Mouse (Mus musculus): ENCODE measurements around the gene Otp. TPM values are rescaled to one million over a fixed set of nuclear protein-coding genes. Genes with fewer than 3 reads are reported as not detected.

The Otp gene
- polyA plus RNA-seq, 1 experiment from 2014 or later = 7.0 TPM

GRCm38 (mm10) chr13:94885291-94886235 is 10.2 kb downstream of the Otp start:
- 0 out of 2 replicates have a peak overlapping the region, but pooled peaks have one; percentile 10 for H3K9ac ChIP-seq (replicated peaks)
- H3K27ac ChIP-seq (replicated peaks) = no peak overlapping the region
- peak overlapping the region; percentile 48 for H3K4me2 ChIP-seq
- peaks cover 86% of the 10 kb centered on the region for H3K27me3 ChIP-seq (replicated peaks)
- peak overlapping the region; percentile 24 for H3K4me3 ChIP-seq (replicated peaks)
- WGBS = 2% methylated on average over 77 of the region's 81 CpGs
- no peaks in the 10 kb centered on the region for H3K36me3 ChIP-seq
- peak; percentile 30; the same call in 1 of the 2 replicates for ATAC-seq (ENCODE audit: low FRiP score)
- H3K9me3 ChIP-seq (replicated peaks) = no peaks in the 10 kb centered on the region
- peaks cover 21% of the 10 kb centered on the region for H3K4me1 ChIP-seq

DNA sequence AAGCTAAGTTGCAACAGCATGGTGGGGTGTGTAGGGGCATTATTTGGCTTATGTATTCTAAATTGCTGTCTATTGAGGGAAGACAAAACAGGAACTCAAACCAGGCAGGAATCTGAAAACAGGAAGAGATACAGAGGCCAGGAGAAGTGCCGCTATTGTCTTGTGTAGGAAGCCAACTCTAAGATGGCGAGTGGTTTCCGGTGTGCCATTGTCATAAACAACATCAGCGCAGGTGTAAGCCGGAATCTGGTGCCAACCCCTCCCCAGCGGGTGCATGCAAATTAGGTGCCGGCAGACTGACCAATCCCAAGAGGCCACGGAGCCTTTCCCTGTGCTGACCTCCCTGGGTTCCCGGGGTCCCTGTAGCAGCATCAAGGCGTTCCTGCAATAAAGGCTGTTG is 32.4 kb downstream of the Otp start:
- no peak overlapping the region for H3K4me3 ChIP-seq (replicated peaks)
- ATAC-seq (ENCODE audit: low FRiP score) = no peak
- H3K9me3 ChIP-seq (replicated peaks) = no peaks in the 10 kb centered on the region
- no peak overlapping the region for H3K27ac ChIP-seq (replicated peaks)
- peaks cover 9% of the 10 kb centered on the region; the same call in 1 of the 2 replicates for H3K27me3 ChIP-seq (replicated peaks)
- H3K4me1 ChIP-seq = peaks cover 2% of the 10 kb centered on the region; the same call in 1 of the 2 replicates
- H3K9ac ChIP-seq (replicated peaks) = no peak overlapping the region
- 89% methylated on average over 10 of the region's 10 CpGs for WGBS
- no peaks in the 10 kb centered on the region for H3K36me3 ChIP-seq
- H3K4me2 ChIP-seq = no peak overlapping the region

DNA sequence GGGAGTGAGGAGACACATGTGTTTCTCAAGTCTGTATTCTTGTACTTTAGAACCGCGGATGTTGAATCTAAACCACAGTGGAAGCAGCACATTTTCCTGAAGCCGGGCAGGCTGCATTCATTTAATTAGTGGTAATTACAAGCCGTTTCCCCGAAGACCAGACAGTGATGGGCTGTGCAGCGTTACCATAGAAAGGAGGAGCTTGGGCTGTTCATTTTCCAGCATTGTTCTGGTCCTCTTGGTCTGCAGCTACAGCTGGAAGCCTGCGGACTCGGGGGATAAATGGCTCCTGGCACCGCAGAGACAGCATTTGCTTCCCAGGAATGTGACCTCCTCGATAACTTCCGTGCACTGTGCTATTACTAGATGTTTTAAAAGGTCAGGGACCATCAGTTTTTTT is 37.6 kb downstream of the Otp start:
- peak overlapping the region; percentile 30; the same call in 1 of the 2 replicates for H3K9ac ChIP-seq (replicated peaks)
- H3K4me1 ChIP-seq = peaks cover 5% of the 10 kb centered on the region; the same call in 1 of the 2 replicates
- peaks cover 16% of the 10 kb centered on the region; the same call in 1 of the 2 replicates for H3K27me3 ChIP-seq (replicated peaks)
- H3K4me3 ChIP-seq (replicated peaks) = peak overlapping the region; percentile 13; the same call in 1 of the 2 replicates
- H3K36me3 ChIP-seq = no peaks in the 10 kb centered on the region
- WGBS = 5% methylated on average over 11 of the region's 11 CpGs
- no peak for ATAC-seq (ENCODE audit: low FRiP score)
- peak overlapping the region; percentile 53 for H3K4me2 ChIP-seq
- peak overlapping the region; percentile 54 for H3K27ac ChIP-seq (replicated peaks)
- no peaks in the 10 kb centered on the region for H3K9me3 ChIP-seq (replicated peaks)

DNA sequence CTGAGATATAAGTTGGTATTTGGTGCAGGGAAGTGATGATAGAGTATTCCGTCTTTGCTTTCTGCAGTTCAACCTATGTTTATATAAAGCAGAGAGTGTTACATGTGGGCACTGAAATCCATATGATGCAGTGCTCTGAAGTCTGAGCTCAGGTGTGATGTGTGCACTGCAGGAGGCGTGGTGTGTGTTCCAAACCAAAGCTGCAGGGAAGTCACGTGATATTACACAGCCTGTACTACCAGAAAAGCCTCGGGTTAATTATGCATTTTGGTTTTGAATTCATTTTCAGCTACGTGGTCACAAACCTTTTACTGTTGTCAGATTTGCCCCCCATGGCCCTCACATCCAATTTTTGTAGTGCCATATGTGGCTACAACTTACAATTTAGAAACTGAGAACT is 40.3 kb downstream of the Otp start:
- 83% methylated on average over 5 of the region's 5 CpGs for WGBS
- H3K4me2 ChIP-seq = no peak overlapping the region
- ATAC-seq (ENCODE audit: low FRiP score) = no peak
- H3K27me3 ChIP-seq (replicated peaks) = 0 out of 2 replicates have a peak, but pooled peaks cover 7% of the 10 kb centered on the region
- H3K9me3 ChIP-seq (replicated peaks) = no peaks in the 10 kb centered on the region
- H3K27ac ChIP-seq (replicated peaks) = no peak overlapping the region
- H3K4me1 ChIP-seq = peaks cover 5% of the 10 kb centered on the region; the same call in 1 of the 2 replicates
- no peak overlapping the region for H3K9ac ChIP-seq (replicated peaks)
- H3K36me3 ChIP-seq = no peaks in the 10 kb centered on the region
- H3K4me3 ChIP-seq (replicated peaks) = no peak overlapping the region

- Histone ChIP-seq H3K4me3 (replicated peaks) (no peak overlapping the region), H3K4me1 (peaks cover 4% of the 10 kb centered on the region; the same call in 1 of the 2 replicates), H3K36me3 (no peaks in the 10 kb centered on the region), H3K27ac (replicated peaks) (no peak overlapping the region), H3K4me2 (no peak overlapping the region), H3K9me3 (replicated peaks) (no peaks in the 10 kb centered on the region), H3K27me3 (replicated peaks) (peaks cover 10% of the 10 kb centered on the region), H3K9ac (replicated peaks) (no peak overlapping the region)
- no peak for ATAC-seq (ENCODE audit: low FRiP score)
- 70% methylated on average over 3 of the region's 3 CpGs for WGBS
Observed at GRCm38 (mm10) chr13:94928086-94928485, 52.7 kb downstream of the Otp start.

Other genes starting within 250 kb of the Otp start
- 253 and 302 TPM in 2 replicates for gene Tbca, start 86.7 kb upstream of the Otp start, polyA plus RNA-seq (2015; fragmentation: Nextera tagmentation; extraction: Ambion mirVana)
- gene Wdr41, start 100.7 kb downstream of the Otp start, polyA plus RNA-seq (2015; fragmentation: Nextera tagmentation; extraction: Ambion mirVana) = 26.8 and 27.5 TPM in 2 replicates

Data from neural tube, embryonic 15.5 days (tissue).